Mouse (Mus musculus) fibroblast of lung, adult 2 months (primary cell): ENCODE results near the gene Vwa7.
"Not testable (repeated sequence)": the region's sequence is repeated elsewhere in the genome, so short reads cannot be mapped to it uniquely, and the experiment has no call there.

Experiments
- DNase-seq: peaks from one replicate; pipeline ENCODE4 v3.0.0-alpha.2; 2011; ENCODE audit warnings: low read depth

Vwa7 gene

DNA sequence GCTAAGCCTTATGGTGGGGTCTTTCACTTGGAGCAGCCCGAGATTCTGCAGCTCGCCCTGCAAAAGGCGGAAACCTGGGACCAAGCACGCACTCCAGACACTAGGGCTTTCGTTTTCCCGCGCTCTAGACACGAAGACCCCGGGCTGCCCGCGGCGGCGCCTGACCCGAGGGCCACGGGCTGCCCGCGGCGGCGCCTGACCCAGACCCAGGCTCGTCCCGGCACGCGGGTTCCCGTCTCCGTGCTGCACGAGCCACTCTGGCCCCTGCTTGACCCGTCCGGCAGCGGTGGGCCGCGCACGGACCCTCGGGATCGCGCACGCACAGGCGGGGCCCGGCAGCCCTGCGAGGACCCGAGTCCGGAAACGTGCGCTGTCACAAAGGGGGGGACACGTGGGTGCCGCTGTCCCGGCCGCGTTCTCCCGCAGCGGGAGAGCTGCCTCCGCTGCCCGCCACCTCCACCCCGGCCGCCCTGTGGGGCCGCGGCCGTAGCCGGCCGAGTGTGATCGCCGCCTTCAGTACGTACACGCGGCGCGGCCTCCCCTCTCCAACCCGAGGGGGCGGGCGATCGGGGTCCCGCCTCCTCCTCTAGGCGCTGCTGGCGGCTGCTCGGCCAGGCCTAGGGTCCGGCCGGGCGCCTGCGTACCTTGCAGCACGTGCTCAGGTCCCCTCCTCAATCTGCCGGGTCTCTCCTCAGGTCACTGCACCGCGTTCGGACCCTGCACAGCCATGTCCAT, 15.5 kb upstream of the Vwa7 start, which contains the start of gene Vars:
Gene Vars, plus strand, starts transcription at position 271 of the 735 bp plus-strand sequence.
- DNase-seq: peak; percentile 45

DNA sequence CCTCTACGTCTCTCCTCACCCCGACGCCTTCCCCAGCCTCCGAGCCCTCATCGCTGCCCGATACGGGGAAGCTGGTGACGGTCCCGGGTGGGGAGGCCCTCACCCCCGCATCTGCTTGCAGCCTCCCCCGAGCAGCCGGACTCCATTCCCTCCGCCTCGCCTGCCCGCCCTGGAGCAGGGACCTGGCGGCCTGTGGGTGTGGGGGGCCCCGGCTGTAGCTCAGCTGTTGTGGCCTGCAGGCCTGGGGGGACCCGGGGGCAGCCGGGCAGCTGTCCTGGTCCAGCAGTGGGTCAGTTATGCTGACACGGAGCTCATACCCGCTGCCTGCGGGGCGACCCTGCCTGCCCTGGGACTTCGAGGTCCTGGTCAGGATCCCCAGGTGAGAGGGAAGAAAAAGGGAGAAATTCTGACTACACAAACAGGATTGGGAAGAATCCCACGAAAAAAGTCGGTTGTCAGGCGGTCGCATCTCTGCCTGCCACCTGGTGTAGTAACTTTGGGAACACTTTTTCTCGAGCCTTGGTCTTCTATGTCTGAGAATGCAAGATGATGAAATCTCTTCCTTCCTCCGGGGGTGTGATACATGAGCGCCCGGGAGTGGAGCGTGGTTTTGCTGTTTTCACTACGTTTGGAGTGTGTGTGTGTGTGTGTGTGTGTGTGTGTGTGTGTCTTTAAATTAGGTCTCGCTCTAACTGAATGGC, 14.8 kb upstream of the Vwa7 start:
- DNase-seq: peak; percentile 20

DNA sequence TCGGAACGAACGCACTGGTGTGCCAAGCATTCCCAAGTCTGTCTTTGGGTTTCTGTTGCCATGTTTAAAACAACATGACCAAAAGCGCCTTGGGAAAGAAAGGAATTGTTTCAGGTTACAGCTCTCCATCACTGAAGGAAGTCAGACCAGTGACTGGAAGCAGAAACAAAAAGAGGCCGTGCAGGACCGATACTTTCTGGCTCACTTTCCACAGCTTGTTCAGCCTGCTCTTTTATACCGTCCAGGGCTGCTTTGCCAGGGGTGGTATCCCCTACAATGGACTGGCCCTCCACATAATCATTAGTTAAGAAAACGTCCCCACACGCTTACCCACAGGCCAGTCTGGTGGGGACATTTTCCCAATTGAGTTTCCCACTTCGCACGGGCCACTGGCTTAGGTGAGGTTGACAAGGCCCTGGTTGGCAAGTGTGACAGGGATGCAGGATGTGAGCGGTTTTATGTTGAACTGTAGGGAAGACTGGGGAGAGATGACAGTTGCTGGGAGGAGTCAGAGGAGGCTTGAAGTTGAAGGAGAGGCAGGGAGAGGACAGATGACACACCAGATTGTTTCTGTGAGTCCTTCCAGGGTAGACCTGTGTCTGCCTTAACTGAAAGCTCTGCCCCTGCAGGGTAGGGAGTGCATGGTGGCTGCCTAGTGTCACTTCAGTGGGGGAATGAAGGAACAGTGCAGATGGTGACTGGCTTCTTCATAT, 14.1 kb upstream of the Vwa7 start:
- no peak for DNase-seq

DNA sequence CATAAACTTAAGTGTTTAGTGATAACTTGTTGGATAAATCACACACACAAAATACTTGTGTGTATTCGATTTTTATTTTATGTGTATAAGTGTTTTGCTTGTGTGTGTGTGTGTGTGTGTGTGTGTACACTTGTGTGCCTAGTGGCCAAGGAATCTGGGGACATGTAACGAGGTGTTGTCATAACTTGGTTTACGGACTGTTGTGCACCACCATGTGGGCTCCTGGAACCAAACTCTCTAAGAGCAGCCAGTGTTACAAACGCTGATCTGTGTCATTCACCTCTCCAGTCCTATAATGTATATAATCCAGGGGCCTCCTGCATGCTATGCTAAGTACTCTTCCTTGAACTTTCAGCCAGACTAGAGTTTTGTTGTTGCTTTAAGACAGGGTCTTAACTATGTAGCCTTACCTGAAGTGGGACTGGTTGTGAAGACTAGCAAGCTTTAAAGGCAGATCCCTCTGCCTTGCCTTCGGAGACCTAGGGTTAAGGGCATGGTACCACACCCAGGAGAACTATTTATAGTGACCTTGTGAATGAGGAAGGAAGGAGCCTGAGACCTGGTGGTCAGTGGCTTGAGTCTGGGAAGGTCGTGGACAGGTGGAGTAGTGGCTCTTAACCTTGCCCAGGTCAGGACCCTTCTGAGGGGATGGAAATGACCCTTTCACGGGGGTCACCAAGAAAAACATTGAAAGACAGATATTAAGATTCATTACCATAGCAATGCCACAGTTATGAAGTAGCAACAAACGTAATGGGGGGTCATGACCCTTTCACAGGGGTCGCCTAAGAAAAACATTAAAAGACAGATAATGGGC, 13.1 kb upstream of the Vwa7 start:
- no peak for DNase-seq

DNA sequence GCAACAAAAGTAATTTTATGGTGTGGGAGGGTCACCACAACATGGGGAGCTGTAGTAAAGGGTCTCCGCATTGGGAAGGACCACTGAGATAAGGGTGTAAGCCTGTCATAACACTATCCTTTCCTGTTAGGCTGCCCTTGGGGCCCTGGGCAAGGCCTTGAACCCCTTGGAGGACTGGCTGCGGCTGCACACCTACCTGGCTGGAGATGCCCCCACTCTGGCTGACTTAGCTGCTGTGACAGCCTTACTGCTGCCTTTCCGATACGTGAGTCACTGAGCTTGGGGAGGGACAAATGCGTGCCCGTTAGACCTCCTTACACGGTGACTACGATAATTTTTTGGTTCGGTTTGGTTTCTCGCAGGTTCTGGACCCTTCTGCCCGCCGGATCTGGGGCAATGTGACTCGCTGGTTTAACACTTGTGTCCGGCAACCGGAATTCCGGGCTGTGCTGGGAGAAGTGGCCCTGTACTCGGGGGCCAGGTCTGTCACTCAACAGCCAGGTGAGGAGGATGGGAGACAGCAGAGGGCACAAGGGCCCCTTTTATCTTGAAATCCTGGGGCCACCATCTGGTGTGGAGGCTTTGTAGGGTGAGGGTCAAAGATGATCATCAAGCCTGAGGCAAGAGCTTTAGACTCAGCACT, 12.2 kb upstream of the Vwa7 start:
- DNase-seq: no peak

DNA sequence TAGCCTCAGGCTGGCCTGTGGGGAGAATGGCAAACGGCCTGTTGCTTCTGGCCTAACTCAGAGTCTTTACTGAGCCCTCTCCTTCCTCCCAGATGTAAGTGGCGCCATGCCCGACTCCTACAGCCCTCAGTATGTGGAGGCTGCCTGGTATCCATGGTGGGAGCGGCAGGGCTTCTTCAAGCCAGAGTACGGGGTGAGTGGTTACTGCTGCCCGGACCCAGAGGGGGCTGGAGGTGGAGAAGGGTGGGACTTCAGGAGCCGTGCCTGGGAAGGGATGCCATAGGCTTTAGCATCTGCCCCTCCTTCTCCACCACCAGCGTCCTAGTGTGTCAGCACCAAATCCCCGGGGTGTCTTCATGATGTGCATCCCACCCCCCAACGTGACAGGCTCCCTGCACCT, 11.2 kb upstream of the Vwa7 start:
- DNase-seq: no peak

DNA sequence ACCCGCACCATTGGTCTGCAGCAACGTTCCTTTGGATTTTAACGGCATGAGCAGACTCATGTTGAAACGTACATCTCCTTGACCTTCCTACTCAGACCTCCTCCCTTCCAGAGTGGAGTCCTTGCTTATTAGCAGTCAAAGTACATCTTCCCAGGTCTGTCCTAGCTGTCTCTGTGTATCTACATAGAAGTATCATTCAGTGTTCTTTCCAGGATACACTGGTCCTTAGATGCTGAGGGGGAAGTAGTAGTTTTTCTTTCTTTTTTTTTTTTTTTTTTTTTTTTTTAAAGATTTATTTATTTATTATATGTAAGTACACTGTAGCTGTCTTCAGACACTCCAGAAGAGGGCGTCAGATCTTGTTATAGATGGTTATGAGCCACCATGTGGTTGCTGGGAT, 10.5 kb upstream of the Vwa7 start:
- not testable (repeated sequence) for DNase-seq

DNA sequence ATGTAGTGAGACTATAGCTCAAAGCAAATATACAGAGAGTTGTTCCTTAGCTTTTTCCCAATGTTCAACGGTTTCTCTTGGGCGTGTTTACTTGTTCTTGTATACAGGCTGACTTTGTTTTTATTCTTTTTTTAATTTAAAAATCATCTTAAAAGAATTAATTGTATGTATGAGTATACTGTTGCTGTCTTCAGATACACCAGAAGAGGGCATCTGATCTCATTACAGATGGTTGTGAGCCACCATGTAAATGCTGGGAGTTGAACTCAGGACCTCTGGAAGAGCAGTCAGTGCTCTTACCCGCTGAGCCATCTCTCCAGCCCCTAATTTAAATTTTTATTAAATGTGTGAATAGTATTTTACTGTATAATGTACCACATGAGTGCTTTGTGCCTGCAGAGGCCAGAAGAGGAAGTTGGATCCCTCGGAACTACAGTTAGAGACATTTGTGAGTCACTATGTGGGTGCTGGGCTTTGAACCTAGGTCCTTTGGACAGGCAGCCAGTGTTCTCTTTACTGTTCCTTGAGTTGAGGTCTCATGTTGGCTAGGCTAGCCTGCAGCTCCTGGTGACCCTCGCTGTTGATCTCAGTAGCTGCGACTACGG, 8.9 kb upstream of the Vwa7 start:
- no peak for DNase-seq

DNA sequence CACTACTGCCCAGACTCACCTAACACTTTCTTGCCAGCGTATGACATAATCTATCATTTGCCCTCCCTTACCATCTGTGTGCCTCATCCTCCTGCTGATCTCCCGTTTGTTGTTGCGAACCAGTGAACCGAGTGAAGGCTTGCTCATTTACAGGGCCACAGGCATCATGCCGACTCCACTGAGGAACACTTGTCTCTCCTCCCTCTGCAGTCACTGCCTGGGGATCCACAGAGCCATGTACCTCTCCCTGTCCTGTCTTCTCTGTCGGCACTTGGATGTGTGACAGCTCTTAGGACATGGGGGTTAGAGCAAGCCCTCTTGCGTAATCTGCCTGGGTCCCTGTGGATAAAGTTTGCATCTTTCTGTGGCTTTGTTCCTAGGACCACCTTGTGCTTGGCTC, 6.8 kb upstream of the Vwa7 start:
- DNase-seq: no peak

DNA sequence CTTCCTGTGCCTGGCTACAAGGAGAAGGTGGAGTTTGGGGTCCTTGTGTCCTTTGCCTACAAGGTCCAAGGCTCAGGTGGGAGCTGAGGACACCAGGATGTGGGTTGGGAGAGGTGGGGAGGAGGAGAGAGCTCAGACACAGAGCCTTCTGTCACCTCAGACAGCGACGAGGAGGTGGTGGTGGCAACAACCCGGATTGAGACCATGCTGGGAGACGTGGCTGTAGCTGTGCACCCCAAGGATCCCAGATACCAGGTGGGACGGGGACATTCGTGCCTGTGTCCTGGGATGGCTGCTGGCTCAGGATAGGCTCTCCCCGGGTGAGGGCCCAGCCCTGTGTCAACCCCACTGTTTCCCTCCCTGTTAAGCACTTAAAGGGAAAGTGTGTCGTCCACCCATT, 4.9 kb upstream of the Vwa7 start:
- no peak for DNase-seq

DNA sequence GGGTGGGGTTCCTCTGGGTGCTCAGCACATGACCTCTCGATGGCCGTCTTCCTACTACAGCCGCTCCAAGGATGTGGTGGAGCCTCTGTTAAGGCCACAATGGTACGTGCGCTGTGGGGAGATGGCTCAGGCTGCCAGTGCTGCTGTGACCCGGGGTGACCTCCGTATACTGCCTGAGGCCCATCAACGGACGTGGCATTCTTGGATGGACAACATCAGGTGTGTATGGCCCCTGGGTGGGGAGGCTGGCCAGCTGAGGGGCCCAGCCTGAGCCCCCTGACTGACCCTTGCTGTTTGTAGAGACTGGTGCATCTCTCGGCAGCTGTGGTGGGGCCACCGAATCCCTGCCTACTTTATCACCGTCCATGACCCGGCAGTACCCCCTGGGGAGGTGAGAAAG, 3.9 kb upstream of the Vwa7 start:
- DNase-seq: no peak

DNA sequence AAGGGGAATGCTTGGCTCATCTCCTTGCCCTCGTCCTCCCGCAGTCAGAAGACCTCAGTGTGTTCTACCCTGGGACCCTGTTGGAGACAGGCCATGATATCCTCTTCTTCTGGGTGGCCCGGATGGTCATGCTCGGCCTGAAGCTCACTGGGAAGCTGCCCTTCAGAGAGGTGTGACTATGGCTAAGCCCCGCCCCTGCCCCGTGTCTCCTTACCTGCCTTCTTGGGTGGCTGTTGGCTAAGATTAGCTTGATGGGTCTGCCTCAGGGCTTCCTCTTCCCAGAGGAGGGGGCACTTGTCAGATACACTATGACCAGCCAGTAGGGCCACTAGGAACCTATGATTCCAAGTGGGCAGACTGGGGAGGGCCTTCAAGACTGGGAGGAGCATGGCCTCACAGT, 3.2 kb upstream of the Vwa7 start:
- DNase-seq: no peak

DNA sequence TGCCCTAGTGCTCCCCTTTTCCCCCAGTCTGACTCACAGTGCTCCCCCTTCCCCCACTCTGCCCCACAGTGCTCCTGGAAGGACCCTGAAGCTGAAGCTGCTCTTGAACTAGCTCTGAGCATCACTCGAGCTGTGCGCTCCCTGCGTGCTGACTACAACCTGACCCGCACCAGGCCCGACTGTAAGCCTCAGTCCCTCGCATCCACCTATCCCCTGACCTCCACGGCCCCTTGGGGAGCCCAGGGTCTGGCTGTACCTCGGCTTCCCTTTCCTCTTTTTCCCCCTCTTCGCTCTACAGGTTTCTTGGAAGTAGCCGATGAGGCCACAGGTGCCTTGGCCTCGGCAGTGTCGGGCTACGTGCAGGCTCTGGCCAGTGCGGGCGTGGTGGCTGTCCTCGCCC, 1.1 kb upstream of the Vwa7 start:
- no peak for DNase-seq

DNA sequence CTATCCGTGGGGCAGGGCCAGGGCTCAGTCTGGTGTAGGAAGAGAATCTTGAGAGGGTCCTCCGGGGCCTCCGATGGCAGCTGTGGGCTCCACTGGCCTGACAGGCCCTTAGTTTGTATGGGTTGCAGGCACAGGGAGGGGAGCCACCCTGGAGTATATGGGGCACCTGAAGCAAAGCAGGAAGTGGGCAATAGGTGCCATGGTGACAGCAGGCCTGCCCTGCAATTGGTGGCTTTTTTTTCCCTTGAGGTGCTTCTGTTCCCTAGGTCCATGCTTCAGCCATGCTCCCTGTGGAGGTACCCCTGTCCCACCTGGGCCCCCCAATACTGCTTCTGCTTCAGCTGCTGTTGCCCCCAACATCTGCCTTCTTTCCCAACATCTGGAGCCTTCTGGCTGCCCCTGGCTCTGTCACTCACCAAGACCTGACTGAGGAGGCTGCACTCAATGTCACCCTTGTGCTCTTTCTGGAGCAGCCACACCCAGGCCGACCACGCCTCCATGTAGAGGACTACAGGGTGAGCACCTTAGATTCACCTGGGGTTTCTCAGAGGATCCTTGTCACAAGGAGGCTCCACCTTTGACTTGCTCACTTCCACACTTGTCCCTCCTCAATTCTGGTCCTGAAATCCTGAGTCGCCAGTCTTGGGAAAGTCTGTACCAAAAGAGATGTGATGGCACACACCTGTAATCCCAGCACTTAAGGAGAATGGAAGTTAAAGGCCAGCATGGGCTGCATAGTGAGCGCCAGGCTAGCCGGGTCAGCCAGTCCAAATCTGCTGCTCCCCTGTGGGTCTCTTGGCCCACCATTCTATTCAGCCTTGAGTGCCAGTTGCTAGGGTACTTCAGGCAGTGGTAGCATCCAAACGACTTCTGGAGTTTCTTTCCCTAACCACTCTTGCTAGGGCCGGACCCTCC, 669 bp downstream of the Vwa7 start:
- DNase-seq: no peak

DNA sequence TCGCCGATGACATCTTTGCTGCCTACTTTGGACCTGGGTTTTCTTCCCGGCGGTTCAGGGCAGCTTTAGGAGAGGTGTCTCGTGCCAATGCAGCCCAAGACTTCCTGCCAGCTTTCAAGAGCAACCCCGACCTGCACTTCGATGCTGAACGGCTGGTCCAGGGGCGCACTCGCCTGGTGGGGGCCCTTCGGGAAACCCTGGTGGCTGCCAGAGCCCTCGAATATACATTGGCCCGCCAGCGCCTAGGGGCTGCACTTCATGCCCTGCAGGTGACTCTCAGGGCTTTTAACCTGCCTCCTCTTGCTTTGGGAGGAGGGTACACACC, 1.3 kb downstream of the Vwa7 start:
- no peak for DNase-seq

DNA sequence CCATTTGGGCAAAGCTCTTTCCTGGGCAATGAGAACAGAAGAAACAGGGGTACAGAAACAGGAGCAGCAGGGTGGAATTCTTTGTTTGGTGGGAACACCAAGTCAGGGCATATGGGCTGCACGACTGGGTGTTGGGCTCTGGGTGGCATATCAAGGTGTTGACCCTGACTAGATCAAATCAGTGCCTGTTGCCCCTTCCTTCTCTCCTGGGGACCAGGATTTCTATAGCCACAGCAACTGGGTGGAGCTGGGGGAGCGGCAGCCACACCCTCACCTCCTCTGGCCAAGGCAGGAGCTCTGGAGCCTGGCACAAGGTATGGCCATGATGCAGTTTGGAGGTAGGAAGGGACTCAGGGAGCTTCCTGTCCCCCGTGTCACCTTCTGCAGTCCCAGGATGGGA, 1.8 kb downstream of the Vwa7 start:
- no peak for DNase-seq

DNA sequence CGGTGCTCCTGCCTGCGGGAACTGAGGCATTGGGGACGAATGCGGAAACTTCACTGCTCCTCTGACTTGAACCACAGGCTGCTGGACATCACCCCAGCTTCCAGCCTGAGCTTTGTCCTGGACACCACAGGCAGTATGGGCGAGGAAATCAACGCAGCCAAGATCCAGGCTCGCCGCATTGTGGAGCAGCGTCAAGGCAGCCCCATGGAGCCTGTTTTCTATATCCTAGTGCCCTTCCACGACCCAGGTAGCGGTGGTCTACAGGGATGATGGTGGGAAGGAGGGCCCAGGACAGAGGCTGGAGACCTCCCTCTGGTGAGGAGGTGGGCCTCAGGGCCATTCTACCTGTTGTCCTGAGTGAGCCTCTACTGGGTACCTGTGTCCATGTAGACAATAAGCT, 3.5 kb downstream of the Vwa7 start:
- DNase-seq: no peak

DNA sequence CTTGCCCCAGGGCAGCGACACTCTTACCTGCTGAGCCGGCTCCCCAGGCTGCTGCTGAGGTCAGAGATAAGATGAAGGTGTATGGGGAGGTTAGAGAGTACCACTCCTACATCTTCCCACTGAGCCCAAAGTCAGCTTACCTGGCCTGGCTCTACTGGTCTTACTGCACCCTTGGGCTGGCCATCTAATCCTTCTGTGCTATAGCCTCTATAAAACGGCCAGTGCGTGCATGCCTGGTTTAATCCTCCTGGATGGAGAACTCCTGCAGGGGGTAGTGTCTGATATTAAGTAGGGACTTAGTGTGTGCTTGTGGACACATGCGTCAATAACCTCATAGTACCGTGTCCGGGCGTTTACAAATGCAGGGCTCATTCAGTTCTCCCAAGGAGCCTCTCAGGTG, 4.2 kb downstream of the Vwa7 start:
- no peak for DNase-seq

DNA sequence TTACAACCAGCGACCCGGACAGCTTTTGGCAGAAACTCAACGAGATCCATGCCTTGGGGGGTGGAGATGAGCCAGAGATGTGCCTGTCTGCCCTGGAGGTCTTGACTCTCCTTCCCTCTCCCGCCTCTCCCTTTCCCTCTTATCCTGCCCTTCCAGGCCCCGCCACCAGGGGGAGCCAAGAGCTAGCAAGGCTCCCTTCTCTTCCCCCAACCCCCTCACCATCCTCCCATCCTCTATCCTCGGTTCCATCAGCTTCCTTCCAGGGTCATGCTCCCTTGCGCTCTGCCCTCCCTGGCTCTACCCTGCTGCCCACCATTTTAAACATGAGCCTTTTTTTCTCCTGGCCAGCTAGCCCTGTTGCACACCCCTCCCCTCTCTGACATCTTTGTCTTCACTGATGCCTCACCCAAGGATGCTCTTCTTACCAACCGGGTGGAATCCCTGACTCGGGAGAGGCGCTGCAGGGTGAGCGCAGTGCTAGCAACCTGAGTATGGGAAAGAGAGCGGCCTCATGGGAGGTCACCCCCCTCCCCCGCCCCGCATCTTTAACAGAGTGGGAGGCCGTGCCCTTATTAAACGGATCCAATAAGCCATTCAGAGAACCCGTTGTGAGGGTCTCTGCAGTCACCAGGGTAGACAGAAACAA, 4.9 kb downstream of the Vwa7 start:
- no peak for DNase-seq
